Mouse (Mus musculus) limb, embryonic 11.5 days (tissue): ENCODE data around the gene Nans. TPM values are rescaled to one million over a fixed set of nuclear protein-coding genes. Genes with fewer than 3 reads are reported as not detected.

Experiments
- ATAC-seq: fragments of 200-750 bp; cut with Nextera tagmentation; 2 replicates; pipeline ENCODE4 v1.8.0; 2017; ENCODE audit warnings: low read depth; ENCODE audit not compliant: insufficient number of reproducible peaks, low FRiP score, low TSS enrichment
- DNase-seq: peaks from one replicate; pipeline ENCODE4 v3.0.0-alpha.2; 2015; ENCODE audit warnings: low spot score
- H3K27ac ChIP-seq: fragments of 300-500 bp; sonication (generic); replicated peaks from 2 replicates; pipeline ENCODE4 v1.5.1; 2014; ENCODE audit warnings: low read depth, mild to moderate bottlenecking, low read length
- H3K27me3 ChIP-seq: fragments of 300-500 bp; sonication (generic); 2 replicates; pipeline ENCODE4 v1.6.1; 2014; ENCODE audit warnings: mild to moderate bottlenecking, low read length, mixed read lengths; ENCODE audit not compliant: control insufficient read depth, insufficient read depth
- H3K36me3 ChIP-seq: fragments of 300-500 bp; sonication (generic); 2 replicates; pipeline ENCODE4 v1.6.1; 2014; ENCODE audit warnings: mild to moderate bottlenecking, low read length, moderate library complexity, mixed read lengths; ENCODE audit not compliant: control insufficient read depth, insufficient read depth
- H3K4me1 ChIP-seq: fragments of 300-500 bp; sonication (generic); 2 replicates; pipeline ENCODE4 v1.6.1; 2014; ENCODE audit warnings: low read length, mixed read lengths; ENCODE audit not compliant: control insufficient read depth, insufficient read depth
- H3K4me2 ChIP-seq: fragments of 300-500 bp; sonication (generic); 2 replicates; pipeline ENCODE4 v1.6.1; 2014; ENCODE audit warnings: low read depth, mild to moderate bottlenecking, moderate library complexity; ENCODE audit not compliant: severe bottlenecking
- H3K4me3 ChIP-seq: fragments of 300-500 bp; sonication (generic); 2 replicates; pipeline ENCODE4 v1.5.1; 2014; ENCODE audit warnings: low read depth, low read length
- H3K9ac ChIP-seq: fragments of 300-500 bp; sonication (generic); 2 replicates; pipeline ENCODE4 v1.6.1; 2014; ENCODE audit warnings: mild to moderate bottlenecking, low read length
- H3K9me3 ChIP-seq: fragments of 300-500 bp; sonication (generic); 2 replicates; pipeline ENCODE4 v1.6.1; 2016; ENCODE audit warnings: low read length; ENCODE audit not compliant: control insufficient read depth
- WGBS: fragments of 180-500 bp; shearing (Covaris S2); extraction: QIAGEN DNeasy Blood & Tissue Kit; methylation state at CpG from one replicate; pipeline ENCODE4 v1.1.7; 2014; 5-methylcytosine and 5-hydroxymethylcytosine counted together
- polyA plus RNA-seq: library from polyadenylated mRNA; unstranded; fragments of >200 nt; fragmentation: Nextera tagmentation; extraction: Ambion mirVana; gene quantifications from 2 replicates; pipeline ENCODE4 v1.2.1, GENCODE M21; 2014

The Nans gene
- polyA plus RNA-seq: 94.8 and 98.0 TPM in 2 replicates

DNA sequence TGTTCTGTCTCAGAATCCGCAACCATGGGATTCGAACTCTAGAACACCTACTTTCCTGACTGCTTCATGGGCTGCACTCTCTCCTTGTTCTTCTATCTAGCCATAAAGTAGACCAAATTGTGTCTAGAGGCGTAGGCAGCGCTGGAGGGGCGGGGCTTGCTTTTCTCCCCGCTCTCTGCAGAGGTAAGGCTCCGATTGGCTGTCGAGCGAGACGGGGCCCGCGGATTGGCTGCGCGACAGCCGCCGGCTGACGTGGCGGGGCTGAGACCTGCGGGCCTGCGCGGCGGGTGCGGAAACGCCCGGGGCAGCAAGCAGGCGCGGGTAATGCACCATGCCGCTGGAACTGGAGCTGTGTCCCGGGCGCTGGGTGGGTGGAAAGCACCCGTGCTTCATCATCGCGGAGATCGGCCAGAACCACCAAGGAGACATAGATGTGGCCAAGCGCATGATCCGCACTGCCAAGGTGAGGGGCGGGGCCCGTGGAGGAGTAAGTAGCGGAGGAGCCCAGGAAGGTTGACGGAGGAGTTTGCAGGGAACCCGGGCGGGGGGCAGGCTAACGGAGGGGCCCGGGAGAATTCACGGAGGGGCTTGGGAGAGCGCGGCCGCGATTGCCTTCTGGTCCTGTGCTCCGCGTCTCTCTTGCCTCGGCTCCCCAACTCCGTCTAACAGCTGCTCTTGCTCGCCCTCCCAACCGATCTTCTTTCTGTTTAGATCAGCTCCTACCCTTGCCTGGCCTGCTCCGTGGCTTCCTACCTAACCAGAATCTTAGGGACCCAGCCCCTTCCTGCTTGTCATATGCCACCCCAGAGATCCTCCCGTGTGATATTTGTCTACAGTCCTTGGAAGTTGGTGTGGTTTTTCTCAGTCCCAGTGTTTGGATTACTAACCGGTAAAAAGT lies at the start of gene Nans:
Gene Nans, plus strand, starts transcription at position 221 of the 898 bp plus-strand sequence.
- Histone ChIP-seq H3K27ac (0 out of 2 replicates have a peak within 1 kb of the TSS, but pooled peaks have one; percentile 14), H3K4me1 (peaks cover 3% of the 10 kb centered on the region; the same call in 1 of the 2 replicates), H3K9ac (peak within 1 kb of the TSS; percentile 82), H3K4me3 (peak within 1 kb of the TSS; percentile 86), H3K4me2 (peak within 1 kb of the TSS; percentile 80), H3K27me3 (no peaks in the 10 kb centered on the region), H3K36me3 (no peaks in the 10 kb centered on the region; the same call in 1 of the 2 replicates), H3K9me3 (no peaks in the 10 kb centered on the region)
- ATAC-seq (peak; percentile 97), DNase-seq (peak; percentile 95)
- WGBS: under 1% methylated on average over 58 of the region's 58 CpGs

DNA sequence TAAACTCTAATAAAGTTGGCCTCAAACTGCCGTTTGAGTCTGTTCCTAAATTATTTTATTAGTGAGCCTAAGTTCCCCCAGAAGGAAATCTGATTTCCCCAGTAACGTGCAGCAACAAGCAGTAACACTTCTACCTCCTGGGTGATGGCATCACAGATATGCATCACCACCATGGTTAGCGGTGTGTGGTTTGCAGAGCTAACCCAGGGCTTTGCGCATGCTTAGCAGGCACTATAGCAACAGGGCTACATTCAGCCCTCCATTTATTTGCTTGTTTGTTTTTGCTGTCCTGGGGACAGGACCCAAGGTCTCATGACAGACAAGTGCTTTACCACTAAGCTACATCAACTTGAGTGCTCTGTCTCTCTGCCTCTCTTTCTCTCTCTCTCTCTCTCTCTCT lies 46.5 kb upstream of the Nans start:
- Histone ChIP-seq H3K27me3 (no peaks in the 10 kb centered on the region), H3K4me3 (no peak overlapping the region), H3K4me1 (no peaks in the 10 kb centered on the region), H3K27ac (no peak overlapping the region), H3K9ac (no peak overlapping the region), H3K36me3 (no peaks in the 10 kb centered on the region), H3K9me3 (no peaks in the 10 kb centered on the region), H3K4me2 (no peak overlapping the region)
- no peak for ATAC-seq
- no peak for DNase-seq
- WGBS: 69% methylated on average over 4 of the region's 4 CpGs

DNA sequence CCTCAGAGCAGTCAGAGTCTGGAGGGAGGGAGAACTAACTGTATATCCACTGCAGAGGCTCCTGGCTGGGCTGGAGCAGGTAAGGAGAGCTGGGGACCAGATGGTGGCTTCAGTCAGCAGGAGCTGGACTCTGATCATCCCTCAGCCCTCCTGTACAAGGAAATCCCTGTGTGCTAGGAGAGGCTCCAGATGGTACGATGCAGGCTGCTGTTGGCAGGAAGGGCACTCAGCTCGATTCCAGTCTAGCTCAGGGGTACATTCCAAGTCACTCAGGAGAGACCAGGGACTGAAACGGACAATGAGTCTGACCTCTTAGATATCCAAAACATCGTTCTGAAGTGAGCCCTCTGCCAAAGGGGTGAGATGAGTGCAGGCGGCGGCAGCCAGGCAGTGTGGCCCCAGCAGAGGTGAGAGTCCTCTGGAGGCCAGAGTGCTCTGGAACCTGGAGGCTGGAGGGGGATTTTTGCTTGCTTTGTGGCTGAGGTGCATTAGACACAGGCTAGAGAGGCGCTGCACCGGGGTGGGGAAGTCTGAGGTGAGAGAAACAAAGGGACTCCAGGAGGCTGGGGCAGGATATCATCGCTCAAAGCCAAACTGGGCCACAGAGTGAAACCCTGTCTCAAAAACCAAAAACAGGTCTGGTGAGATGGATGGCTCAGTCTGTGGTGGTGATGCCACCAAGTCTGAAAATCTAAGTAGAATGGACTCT lies 43.7 kb upstream of the Nans start:
- H3K9me3 ChIP-seq: no peaks in the 10 kb centered on the region
- no peak overlapping the region for H3K4me2 ChIP-seq
- no peak for ATAC-seq
- WGBS: 57% methylated on average over 9 of the region's 9 CpGs
- H3K4me1 ChIP-seq: no peaks in the 10 kb centered on the region
- H3K4me3 ChIP-seq: no peak overlapping the region
- H3K27ac ChIP-seq: no peak overlapping the region
- DNase-seq: no peak
- H3K27me3 ChIP-seq: no peaks in the 10 kb centered on the region
- H3K9ac ChIP-seq: 0 out of 2 replicates have a peak overlapping the region, but pooled peaks have one; percentile 17
- no peaks in the 10 kb centered on the region for H3K36me3 ChIP-seq

DNA sequence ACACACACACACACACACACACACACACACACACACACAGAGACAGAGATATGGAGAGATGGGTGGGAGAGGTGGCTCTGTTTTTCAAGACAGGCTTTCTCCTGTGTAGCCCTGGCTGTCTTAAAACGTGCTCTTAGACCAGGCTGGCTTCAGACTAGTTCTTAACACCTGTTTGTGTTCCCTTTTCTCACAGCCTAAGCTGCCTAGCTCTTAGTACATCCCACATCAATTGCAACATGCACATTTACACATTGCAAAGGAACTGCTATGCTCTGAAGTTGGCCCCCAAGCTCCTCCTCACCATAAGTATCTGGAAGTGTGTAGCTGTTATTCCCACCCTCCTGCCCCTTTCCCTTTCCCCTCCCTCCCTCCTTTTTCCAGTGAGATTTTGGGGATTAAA lies 41.6 kb upstream of the Nans start:
- Histone ChIP-seq H3K9me3 (no peaks in the 10 kb centered on the region), H3K4me1 (no peaks in the 10 kb centered on the region), H3K36me3 (no peaks in the 10 kb centered on the region), H3K27me3 (no peaks in the 10 kb centered on the region), H3K4me3 (no peak overlapping the region), H3K4me2 (no peak overlapping the region), H3K9ac (no peak overlapping the region), H3K27ac (no peak overlapping the region)
- ATAC-seq: no peak
- WGBS: 70% methylated on average over 1 of the region's 1 CpGs
- no peak for DNase-seq

DNA sequence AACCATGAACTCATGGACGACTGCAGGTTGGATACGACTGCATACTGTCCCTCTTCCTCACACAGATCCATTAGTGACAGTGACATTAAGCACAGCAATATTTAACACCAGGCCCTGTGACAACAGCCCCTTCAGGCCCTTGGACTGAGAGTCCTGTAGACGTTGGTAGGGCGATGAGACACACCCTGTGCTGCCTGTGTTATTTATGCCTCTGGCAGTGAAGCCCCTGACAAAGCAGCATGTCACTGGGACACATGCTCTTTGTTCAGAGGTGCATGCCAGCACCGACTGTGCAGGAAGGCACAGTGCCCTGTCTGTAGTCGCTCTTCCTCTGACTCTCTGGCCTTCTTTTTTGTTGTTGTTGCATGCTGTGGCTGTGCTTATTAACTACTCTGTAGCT lies 40.2 kb upstream of the Nans start:
- Histone ChIP-seq H3K36me3 (no peaks in the 10 kb centered on the region), H3K9me3 (no peaks in the 10 kb centered on the region), H3K9ac (no peak overlapping the region), H3K4me2 (no peak overlapping the region), H3K4me3 (no peak overlapping the region), H3K27ac (no peak overlapping the region), H3K4me1 (peaks cover 11% of the 10 kb centered on the region), H3K27me3 (no peaks in the 10 kb centered on the region)
- ATAC-seq (no peak), DNase-seq (no peak)
- 66% methylated on average over 6 of the region's 6 CpGs for WGBS

DNA sequence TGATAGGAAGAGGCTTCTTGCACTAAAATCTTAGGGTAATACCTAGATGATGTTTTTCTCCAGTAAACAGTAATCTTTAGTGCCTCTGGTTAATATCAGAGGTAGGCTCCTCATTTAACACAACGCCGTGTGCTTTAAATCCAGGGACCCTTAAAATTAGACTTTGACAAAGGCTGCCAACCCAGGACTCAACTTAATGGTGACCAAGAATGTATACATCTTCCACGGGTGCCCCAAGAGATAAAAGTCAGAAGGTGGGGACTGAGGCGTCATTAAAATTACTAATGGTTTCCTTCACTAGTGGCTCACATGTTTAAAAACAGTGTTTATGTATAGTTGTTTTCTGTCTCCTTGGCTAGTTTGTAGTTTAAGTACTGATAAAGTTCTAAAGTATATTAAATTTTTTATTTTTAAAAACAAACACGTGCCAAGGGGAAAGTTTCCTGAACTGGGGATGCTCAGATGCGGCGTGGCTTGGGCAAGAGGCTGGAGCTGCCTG lies 39.0 kb upstream of the Nans start:
- WGBS: 21% methylated on average over 7 of the region's 7 CpGs
- ATAC-seq: no peak
- H3K4me1 ChIP-seq: peaks cover 17% of the 10 kb centered on the region

GRCm38 (mm10) chr4:46450519-46451131 lies 38.4 kb upstream of the Nans start, which contains the start of gene Anp32b:
TSS of gene Anp32b (plus strand) at chr4:46450902.
- Histone ChIP-seq H3K4me1 (peaks cover 17% of the 10 kb centered on the region), H3K9me3 (no peaks in the 10 kb centered on the region), H3K4me3 (peak within 1 kb of the TSS; percentile 93), H3K27ac (peak within 1 kb of the TSS; percentile 100), H3K9ac (peak within 1 kb of the TSS; percentile 100), H3K36me3 (no peaks in the 10 kb centered on the region), H3K4me2 (peak within 1 kb of the TSS; percentile 71), H3K27me3 (no peaks in the 10 kb centered on the region)
- ATAC-seq (peak; percentile 94), DNase-seq (peak; percentile 94)
- WGBS: under 1% methylated on average over 51 of the region's 66 CpGs

More for the DNA sequence above, 39.0 kb upstream of the Nans start:
- H3K36me3 ChIP-seq: no peaks in the 10 kb centered on the region
- H3K9me3 ChIP-seq: no peaks in the 10 kb centered on the region
- no peaks in the 10 kb centered on the region for H3K27me3 ChIP-seq
- peak overlapping the region; percentile 93 for H3K4me3 ChIP-seq
- H3K4me2 ChIP-seq: peak overlapping the region; percentile 71
- DNase-seq: no peak
- H3K9ac ChIP-seq: peak overlapping the region; percentile 100
- H3K27ac ChIP-seq: peak overlapping the region; percentile 100
